Mouse (Mus musculus) frontal cortex, adult (tissue): ENCODE measurements around the gene Angptl8.
"Not testable (repeated sequence)": the region's sequence is repeated elsewhere in the genome, so short reads cannot be mapped to it uniquely, and the experiment has no call there.

ENCODE experiments used
- ATAC-seq: cut with Nextera tagmentation; 2 replicates; pipeline ENCODE4 v1.9.2; 2017; ENCODE audit warnings: mild to moderate bottlenecking, moderate library complexity, mixed read lengths; ENCODE audit not compliant: low TSS enrichment

Angptl8 gene

GRCm38 (mm10) chr9:21849691-21850677, 14.7 kb downstream of the Angptl8 start:
- ATAC-seq = no peak

- no peak for ATAC-seq
These were observed 15.8 kb downstream of the Angptl8 start for GRCm38 (mm10) chr9:21851084-21851483.

- peak; percentile 75 for ATAC-seq
These were observed 17.1 kb downstream of the Angptl8 start, which contains the start of gene Dock6 for GRCm38 (mm10) chr9:21852128-21853091. Gene Dock6, minus strand, starts transcription at chr9:21852635.

GRCm38 (mm10) chr9:21853961-21854360, 18.7 kb downstream of the Angptl8 start:
- peak; percentile 31; the same call in 1 of the 2 replicates for ATAC-seq

- no peak for ATAC-seq
These were observed 19.6 kb downstream of the Angptl8 start for GRCm38 (mm10) chr9:21854894-21855293.

GRCm38 (mm10) chr9:21857501-21857900, 22.2 kb downstream of the Angptl8 start:
- ATAC-seq = no peak

- no peak for ATAC-seq
These were observed 22.8 kb downstream of the Angptl8 start for GRCm38 (mm10) chr9:21858084-21858483.

GRCm38 (mm10) chr9:21859606-21860005, 24.3 kb downstream of the Angptl8 start:
- no peak for ATAC-seq

GRCm38 (mm10) chr9:21860349-21860748, 25.0 kb downstream of the Angptl8 start:
- ATAC-seq = not testable (repeated sequence)

- no peak for ATAC-seq
These were observed 26.9 kb downstream of the Angptl8 start for GRCm38 (mm10) chr9:21862181-21862580.

GRCm38 (mm10) chr9:21865673-21866398, 30.5 kb downstream of the Angptl8 start:
- ATAC-seq = no peak

- ATAC-seq = no peak
These were observed 31.3 kb downstream of the Angptl8 start for GRCm38 (mm10) chr9:21866641-21867040.

- no peak for ATAC-seq
These were observed 32.4 kb downstream of the Angptl8 start for GRCm38 (mm10) chr9:21867726-21868125.

- not testable (repeated sequence) for ATAC-seq
These were observed 34.0 kb downstream of the Angptl8 start for GRCm38 (mm10) chr9:21869290-21869689.

- peak; percentile 69 for ATAC-seq
These were observed 35.7 kb downstream of the Angptl8 start for GRCm38 (mm10) chr9:21870879-21871524.

- ATAC-seq = no peak
These were observed 36.9 kb downstream of the Angptl8 start for GRCm38 (mm10) chr9:21872204-21872603.

GRCm38 (mm10) chr9:21876601-21877000, 41.3 kb downstream of the Angptl8 start:
- no peak for ATAC-seq
